In genomic region chr17:68134373-68134772, GRCm38 (mm10) we compare ENCODE assay signal across 23 mouse cellular contexts.
"Had no signal": no experiment of that assay in that cellular context is flagged by ENCODE, and none has a peak within 500 bp of the region (broad histone marks: within the 10 kb centered on the region; RNA-seq: fewer than 3 reads in every experiment).

No protein-coding gene starts in this region.

- ATAC-seq: liver, embryonic 12.5 days; midbrain, embryonic 13.5 days; midbrain, embryonic 16.5 days had no signal

- H3K9me3 ChIP-seq: limb, embryonic 10.5 days; limb, embryonic 13.5 days; liver, embryonic 12.5 days; liver, embryonic 15.5 days; midbrain, embryonic 10.5 days; midbrain, embryonic 13.5 days; neural tube, embryonic 13.5 days; stomach, embryonic 15.5 days had no signal

- H3K4me3 ChIP-seq: layer of hippocampus, adult 2 months; limb, embryonic 10.5 days; limb, embryonic 13.5 days; liver, embryonic 12.5 days; liver, embryonic 15.5 days; megakaryocyte, embryonic 14.5 days; midbrain, embryonic 10.5 days; midbrain, embryonic 13.5 days; myocyte; neural tube, embryonic 13.5 days; stomach, embryonic 15.5 days had no signal

- H3K36me3 ChIP-seq: limb, embryonic 10.5 days; limb, embryonic 13.5 days; liver, embryonic 12.5 days; liver, embryonic 15.5 days; midbrain, embryonic 10.5 days; midbrain, embryonic 13.5 days; neural tube, embryonic 13.5 days; stomach, embryonic 15.5 days had no signal

- H3K27ac ChIP-seq: layer of hippocampus, adult 2 months; limb, embryonic 10.5 days; limb, embryonic 13.5 days; liver, embryonic 12.5 days; liver, embryonic 15.5 days; midbrain, embryonic 10.5 days; midbrain, embryonic 13.5 days; neural tube, embryonic 13.5 days; stomach, embryonic 15.5 days had no signal

- H3K4me2 ChIP-seq: liver, embryonic 12.5 days; liver, embryonic 15.5 days; midbrain, embryonic 13.5 days; neural tube, embryonic 13.5 days; stomach, embryonic 15.5 days had no signal

- H3K4me1 ChIP-seq: liver, embryonic 12.5 days; liver, embryonic 15.5 days; megakaryocyte, embryonic 14.5 days; neural tube, embryonic 13.5 days; stomach, embryonic 15.5 days had no signal

- DNase-seq: kidney, adult 9 months; kidney, postnatal 14 days; kidney, postnatal 4 days; layer of hippocampus, adult 9-11 months; liver; lung, adult 18-20 months; lung, postnatal 4 days; retina, postnatal 1 day; right cerebral cortex, postnatal 25 days; spleen, adult 18-20 months; thymus, postnatal 25 days had no signal

- H3K9ac ChIP-seq: limb, embryonic 13.5 days; liver, embryonic 12.5 days; liver, embryonic 15.5 days; midbrain, embryonic 13.5 days; neural tube, embryonic 13.5 days; stomach, embryonic 15.5 days had no signal

- H3K27me3 ChIP-seq: limb, embryonic 13.5 days; liver, embryonic 12.5 days; liver, embryonic 15.5 days; megakaryocyte, embryonic 14.5 days; midbrain, embryonic 13.5 days; neural tube, embryonic 13.5 days; stomach, embryonic 15.5 days had no signal
